Mouse (Mus musculus) adrenal gland, adult 18-20 months (tissue): ENCODE data around the gene Tmem138. TPM values are rescaled to one million over a fixed set of nuclear protein-coding genes. Genes with fewer than 3 reads are reported as not detected.
A peak's percentile ranks its signal among the peaks of the same experiment; 100 is the strongest.

ENCODE experiments used
- DNase-seq, 2 experiments: peaks; one replicate each; pipeline ENCODE4 v3.0.0; 2021 to 2022; ENCODE audit warnings: low spot score in 2 of 2
- long read RNA-seq, 2 experiments: library from polyadenylated mRNA; stranded (forward); transcript quantifications; one replicate each; pipeline ENCODE4 v2.0.0; 2021
- total RNA-seq, 2 experiments: library from RNA; stranded (reverse); gene quantifications; 1 replicate in 1 of 2; 2 replicates in 1 of 2; pipeline ENCODE4 v1.2.3; 2021

Tmem138 gene
- total RNA-seq, result 1 to 10 TPM; 7.2 TPM
- long read RNA-seq, experiment 1, partial matches to known transcripts, result 1 of 6 reads
- long read RNA-seq, experiment 1, other reads (novel, unspliced or antisense), result 1 of 6 reads
- long read RNA-seq, experiment 2, transcript Tmem138-201 (5 exons, 1,590 nt), result major isoform, 5 of 13 reads
- long read RNA-seq, experiment 2, transcript Tmem138-202 (5 exons, 1,260 nt), result major isoform, 5 of 13 reads
- long read RNA-seq, experiment 2, partial matches to known transcripts, result 1 of 13 reads
- long read RNA-seq, experiment 2, other reads (novel, unspliced or antisense), result 2 of 13 reads

DNA sequence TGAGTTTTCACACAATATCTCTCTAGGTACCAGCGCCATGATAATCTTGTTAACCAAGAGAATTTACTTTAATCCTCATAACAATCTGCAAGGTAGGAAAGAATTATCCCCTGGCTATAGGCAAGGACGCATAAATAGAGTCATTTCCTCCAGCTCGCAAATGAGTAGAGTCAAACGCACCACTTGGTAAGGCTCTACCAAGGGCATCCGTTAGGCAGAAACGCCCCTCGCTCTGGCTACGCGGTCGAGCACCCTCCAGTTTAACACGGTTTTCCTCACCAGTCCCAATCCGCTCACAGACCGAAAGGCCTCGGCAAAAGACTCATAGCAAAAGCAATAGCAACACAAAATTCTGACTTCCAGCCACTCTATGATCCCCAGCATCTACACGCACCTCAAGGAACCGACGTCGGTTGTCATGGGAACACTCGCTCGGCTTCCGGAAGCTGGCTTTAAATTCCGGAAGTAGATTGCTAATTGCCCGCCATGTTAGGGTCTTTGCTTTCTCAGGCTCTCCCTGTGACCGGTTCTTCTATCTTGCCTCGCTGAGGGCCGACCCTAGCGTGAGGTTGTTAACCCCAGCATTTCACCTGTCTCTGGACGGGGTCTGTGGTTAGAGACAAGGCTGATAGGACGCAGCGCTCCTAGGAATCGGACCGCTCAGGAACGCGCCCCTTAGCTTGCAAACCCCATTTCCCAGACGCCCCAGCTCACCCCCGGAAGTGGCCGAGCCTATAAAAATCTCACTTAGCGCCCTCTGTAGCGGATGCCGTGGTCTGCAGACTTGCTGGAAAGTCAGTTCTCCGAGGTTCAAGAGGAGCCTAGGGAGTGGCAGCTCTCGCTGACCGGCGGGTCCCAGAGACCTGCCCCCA, at the start of gene Tmem138, which contains the start of gene Cyb561a3:
Tmem138 (minus strand) TSS at position 673 of the 872 bp plus-strand sequence.
Cyb561a3 (plus strand) TSS at position 483 of the 872 bp plus-strand sequence.
- peak; percentile 85 to 90 for DNase-seq

DNA sequence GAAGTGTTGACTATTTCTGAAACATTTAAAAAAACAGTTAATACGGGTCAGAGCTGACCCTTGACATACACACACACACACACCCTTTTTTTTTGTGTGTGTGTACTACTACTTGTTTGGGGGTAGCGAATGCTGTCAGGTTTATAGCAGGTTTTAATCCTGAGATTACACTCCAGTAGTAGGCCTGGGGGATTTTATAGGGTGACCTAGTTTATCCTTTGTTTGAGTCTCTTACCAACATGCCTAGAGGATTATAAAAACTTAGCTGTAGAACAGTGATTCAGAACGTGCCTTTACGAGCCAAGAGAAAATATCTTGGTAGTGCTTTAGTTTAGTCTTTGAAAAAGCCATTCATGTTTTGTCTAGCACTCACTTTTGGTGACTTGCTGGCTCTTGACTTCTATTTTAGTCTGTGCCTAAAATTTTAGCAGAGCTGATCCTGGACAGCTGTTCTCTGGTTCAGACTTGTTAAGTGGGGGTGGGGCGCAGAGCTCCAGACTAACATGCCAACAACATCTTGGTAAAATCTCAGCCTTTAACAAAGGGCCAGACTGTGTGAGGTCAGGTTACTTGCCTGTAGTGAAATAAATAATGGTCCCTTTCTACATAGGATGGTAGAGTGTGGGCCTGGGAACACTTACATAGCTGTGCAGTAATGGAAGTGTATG, 31.5 kb upstream of the Tmem138 start:
- DNase-seq, result no peak

DNA sequence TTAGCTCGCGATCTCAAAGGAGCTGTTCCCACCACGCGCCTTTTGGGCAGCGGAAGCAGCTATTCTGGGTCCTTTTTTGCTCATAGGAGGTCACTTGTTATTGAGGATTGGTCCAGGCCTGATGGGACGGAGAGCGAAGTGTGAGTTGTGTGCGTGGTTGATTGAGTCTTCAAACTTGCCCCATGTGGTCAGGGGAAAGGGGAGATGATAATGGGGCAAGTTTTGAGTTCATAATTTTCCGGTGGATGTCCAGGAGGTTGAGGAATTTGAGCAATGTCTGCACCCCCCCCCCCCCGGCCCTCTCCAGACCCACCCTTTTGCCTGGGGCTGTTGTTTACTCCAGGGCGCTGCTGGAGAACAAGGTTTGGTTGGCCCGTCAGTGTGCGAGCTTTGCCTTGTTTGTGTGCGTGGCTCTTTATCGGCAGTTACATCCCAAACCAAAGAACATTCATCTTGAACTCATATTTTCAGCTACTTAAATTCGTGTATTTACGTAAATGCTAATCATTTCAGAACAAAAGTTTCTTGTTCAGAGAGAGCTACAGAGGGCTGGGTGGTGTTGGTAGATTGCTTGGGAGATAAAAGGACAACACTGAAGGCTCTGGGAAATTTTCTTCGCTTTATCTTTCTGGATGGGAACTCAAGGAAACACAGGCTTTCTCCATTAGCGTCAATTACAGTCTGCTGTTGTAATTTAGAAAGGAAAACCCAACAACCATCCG, 28.9 kb upstream of the Tmem138 start:
- DNase-seq, result no peak

DNA sequence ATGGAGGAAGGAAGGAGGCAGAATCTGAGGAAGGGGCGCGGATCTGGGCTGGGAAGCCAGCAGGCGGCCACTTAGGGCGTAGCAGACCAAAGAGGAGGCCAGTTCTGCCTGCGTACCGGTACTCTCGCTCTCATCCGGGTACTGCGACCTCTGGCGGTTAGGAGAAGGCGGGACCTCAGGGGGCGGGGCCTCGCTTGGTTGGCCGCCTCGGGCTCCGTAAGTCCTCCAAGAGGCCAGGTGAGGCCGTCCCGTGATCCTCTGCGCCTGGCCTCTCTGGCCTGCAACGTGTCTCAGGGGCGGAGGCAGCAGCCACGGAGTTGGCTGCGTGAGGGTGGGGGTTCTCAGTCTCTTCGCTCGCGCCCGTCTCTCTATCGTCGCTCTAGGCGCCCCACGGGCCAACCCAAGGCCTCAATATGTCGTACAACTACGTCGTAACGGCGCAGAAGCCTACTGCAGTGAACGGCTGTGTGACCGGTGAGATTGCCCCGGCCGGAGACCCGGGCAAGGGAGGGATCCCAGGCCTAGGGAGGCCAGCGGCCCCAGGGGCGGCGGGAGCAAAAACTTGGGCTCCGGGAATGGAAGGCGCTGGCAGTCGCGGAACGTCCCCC, 28.2 kb upstream of the Tmem138 start, which contains the start of the genes Ddb1 and Tkfc:
Ddb1 (plus strand) TSS at position 35 of the 608 bp plus-strand sequence.
Tkfc (minus strand) TSS at position 362 of the 608 bp plus-strand sequence.
- DNase-seq, result peak; percentile 96 to 99

DNA sequence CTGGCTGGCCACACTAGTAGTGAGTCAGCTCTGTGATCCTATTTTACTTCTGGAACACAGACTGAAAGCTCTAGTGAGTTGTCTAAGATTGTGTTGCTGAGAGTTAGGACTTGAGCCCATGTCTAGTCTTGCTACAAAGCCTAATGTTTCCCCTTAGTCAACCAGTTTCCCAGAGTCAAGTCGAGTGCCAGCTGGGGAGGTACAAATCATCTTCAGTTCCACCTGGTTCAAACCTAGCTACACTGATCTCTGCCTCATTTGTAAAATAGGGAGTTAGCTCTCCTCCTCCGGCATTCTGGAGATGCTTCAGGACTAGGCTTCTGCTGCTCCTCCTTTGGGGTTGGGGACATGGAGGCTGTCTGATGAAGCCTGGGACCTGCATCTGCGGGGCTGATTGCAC, 27.4 kb upstream of the Tmem138 start:
- DNase-seq, result no peak

DNA sequence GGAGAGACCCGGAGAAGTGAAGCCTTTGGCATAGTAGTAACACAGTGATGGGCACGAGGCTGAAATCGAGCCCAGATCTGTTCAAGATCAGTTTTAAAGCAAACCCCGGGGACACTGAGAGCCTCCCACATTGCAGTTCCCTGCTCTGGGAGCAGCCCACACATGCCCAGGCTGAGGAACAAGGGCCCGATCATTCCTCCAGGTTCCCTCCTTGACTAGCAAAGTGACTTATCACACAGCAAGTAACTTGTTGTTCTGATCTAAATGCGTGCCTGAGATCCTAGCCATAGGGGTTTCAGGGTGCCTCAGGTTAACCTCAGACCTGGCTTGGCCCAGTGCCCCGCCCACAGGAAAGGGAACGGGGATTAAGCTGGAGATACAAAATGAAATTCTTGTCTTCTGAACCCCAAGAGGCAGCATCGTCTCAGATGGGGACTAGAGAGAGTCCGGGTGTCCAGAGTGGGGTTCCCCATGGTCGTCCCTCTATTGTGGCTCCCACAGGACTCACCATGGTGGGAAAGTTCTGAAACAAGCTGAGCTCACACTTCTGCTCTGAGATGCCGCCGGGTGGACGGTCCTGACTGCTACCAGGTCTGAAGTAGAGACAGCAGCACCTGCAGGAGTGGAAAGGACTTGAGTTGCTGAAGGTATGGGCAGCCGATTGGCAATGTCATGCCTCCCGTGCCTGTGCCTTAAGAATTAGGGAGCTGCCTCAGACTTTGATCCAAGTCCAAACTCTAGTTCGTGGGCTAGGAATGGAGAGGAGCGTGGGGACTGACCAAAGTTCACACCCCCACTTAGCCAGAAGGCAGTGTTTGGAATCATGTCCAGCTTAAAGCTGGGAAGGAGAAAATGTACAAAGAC, 26.7 kb upstream of the Tmem138 start:
- no peak for DNase-seq

DNA sequence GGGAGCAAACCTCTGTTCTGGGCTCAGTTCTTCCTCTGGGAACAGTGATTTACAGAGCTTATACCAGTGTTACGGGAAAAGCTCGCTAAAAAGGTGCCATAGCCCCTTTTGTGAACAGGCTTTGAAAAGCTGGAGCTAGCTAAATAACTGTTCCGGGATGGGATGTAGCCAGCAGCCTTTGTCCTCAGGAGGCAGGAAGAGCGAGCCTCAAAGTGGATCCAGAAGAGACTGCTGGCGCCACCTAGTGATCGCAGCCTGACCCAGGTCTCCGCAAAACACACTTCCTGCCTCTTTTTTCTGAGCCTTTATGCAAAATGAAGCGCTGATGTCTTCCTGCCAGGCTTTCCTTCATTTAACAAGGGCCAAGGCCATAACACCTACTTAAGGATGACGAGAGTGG, 25.6 kb upstream of the Tmem138 start:
- DNase-seq, result peak; percentile 81 to 89

DNA sequence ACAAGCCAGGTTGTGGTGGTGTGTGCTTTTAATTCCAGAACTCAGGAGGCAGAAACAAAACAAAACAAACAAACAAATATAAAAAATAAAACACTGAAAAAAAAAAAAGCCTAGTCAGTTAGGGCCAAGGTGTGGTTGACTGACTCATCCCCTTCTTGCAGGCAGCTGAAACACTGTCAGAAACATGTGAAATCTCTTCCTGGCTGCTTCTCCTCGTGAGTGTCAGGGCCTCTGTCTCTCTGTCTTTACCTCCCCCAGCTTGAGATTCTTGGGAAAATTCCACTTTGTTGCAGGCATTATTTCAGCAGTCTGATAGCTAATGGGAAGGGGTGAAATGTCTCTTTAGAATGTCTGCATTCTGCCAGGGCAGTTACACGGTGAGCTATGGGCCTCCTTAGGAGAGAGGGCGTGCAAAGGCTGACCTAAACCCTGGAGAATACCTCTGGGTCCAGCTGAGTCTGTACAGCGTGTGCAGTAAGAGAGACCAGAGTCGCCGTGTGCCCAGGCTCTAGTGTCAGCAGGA, 25.1 kb upstream of the Tmem138 start:
- no peak for DNase-seq

DNA sequence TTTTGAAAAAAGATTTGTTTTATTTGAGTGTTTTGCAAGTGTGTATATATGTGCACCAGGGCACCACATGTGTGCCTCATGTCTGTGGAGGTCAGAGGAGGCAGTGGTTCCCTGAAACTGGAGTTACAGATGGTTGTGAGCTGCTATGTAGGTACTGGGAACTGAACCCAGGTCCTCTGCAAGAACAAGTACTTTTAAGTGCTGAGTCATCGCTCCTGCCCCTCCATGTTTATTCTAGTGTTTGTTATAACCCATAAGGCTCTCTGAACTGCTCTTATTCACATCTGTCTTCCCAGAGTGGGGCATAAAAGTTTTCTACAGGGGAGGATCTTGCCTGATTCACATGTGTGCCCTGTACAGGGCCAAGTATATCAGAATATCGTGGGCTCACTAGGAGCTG, 22.5 kb upstream of the Tmem138 start:
- DNase-seq, result no peak

DNA sequence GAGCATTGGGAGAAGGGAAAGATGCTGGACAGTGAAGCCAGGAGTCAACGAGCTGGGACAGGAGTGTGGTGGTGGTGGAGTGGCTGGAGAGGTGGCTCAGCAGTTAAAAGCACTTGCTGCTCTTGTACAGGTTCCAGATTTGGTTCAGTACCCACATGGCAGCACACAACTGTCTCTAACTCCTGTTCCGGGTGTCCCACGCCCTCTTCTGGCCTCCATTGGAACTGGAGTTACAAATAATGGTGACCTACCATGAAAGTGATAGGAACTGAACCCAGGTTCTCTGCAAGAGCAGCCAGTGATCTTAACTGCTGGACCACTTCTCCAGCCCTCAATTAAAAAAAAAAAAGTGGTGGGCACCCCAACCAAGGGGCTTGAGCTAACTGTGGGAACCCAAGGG, 21.0 kb upstream of the Tmem138 start:
- no peak for DNase-seq

DNA sequence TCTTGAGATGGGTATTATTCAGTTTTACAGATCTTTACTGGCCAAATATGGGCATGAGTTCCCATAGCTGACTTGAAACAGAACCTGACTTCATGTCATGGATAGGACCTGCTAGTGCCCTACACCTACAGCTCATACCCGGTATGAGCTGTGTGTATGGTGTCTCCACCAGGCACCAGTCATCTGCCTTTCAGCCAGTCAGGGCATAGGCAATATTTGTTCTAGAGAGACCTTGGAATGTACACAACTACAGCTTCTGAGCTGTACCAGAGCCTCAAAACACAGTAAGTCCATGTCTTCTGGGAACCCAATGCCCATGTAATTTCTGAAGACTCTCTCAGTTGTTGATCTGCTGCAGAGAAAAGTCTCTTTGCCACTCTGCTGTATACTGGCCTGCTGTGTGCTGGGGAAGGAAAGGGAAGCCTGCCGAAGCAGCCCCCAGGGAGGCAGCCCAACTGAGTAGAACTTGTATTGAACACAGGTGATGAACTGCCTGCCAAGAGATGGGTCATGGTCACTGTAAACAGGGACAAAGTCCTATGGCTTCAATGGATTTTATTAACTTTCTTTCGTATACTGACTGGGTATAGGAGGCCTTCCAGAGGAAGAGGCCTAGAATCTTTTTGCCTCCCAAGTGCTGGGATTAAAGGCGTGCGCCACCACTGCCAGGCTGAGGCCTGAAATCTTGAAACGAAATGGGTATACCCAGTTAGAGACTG, 14.7 kb upstream of the Tmem138 start:
- DNase-seq, result no peak

DNA sequence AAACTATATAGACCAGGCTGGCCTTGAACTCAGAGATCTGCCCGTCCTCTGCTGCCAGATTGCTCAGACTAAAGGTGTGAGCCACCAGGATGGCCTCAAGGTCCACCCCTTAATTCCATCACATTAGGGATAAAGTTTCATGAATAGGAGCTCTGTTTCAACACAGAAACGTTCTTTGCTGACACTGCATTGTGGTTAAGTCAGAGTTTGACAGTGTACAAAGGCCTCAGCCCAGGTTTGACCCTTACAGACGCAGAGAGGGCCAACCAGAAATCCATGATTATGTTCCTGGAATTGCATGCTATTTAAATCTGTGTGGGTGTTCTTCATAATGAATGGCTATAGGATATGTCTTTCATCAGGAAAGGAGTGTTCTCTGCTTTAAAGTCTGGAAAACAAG, 13.1 kb upstream of the Tmem138 start:
- DNase-seq, result no peak

DNA sequence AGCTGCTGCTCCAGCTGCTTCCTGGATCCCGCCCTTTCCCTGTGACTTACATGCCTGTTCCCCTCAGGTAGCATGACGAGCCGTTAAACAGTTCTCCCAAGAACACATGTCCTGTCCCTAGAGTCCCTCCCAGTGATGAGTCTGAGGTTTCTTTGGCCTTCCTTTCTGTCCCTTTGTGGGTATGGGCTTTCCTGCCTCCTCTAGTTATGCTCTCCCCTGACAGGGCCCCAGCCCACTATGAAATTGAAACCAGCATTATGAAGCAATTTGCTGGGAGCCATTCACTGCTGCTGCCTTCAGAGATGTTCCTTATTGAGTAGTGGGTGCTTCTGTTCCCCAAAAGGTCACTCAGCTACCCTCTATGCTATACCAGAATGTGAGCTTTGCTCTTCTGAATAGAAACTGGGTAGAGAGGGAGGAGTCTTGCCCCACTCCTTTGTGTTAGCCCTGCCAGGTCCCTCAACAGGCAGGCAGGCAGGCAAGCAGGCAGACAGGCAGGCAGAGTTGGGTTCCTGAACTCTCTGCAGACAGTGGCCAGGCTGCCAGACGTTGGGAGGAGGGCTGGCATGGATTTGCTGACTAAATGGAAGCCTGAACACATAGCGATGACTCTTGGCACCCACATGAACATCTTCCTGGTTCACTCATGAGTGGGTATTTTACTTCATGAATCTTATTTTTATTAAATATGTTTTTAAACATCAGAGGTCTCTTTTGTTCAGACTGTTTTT, 12.1 kb upstream of the Tmem138 start:
- DNase-seq, result no peak

DNA sequence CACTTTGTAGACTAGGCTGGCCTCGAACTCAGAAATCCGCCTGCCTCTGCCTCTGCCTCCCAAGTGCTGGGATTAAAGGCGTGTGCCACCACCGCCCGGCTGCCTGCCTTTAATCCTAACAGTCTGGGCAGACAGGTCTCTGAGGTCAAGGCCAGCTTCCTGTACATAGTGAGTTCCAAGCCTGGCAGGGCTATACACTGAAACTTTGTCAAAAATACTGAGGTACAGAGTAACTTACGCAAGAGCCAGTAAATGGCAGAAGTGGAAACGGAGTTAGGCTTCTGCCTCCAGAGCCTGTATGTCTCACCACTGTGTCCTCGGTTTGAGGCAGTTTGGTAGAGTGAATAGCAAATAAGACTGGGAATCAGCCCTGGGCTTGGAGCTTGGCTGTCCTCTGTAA, 10.1 kb upstream of the Tmem138 start:
- DNase-seq, result no peak

DNA sequence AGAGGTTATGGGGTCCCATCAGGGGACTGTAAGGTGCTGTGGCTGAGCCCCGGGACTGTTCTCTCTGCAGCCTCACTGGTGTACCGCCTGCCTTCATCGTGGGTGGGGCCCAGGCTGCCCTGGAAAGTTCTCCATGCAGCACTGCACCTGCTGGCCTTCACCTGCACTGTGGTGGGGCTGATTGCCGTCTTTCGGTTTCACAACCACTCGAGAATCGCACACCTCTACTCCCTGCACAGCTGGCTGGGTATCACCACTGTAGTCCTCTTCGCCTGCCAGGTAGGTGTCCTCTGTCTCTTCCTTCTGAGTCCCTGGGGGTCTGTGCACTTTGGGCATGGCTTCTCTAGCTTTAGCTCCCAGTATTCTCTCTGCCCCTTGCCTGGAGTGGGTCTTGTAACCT, 8.0 kb upstream of the Tmem138 start:
- no peak for DNase-seq

DNA sequence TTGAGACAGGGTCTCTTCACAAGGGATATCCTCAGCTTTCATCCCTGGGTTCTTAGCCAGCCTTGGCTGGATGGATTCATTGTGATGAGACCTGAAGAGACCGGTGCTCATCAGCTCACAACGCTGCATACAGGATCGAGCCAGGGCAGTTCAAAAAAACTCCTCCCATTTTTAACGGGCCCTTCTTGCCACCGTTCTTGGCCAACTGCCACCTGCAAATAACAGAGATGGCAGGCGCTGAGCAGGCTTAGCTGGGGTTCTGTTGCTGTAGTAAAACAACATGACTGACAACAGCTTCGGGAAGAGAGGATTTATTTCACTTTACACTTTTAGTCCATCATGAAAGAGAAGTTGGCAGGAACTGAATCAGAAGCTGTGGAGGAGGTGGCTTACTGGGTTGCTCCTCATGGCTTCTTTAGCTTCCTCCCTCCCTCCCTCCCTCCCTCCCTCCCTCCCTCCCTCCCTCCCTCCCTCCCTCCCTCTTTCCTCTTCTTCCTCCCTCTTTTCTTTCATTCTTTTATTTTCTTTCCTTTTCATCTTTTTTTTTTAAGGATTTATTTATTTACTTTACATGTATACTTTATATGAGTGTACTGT, 6.5 kb upstream of the Tmem138 start:
- no peak for DNase-seq

DNA sequence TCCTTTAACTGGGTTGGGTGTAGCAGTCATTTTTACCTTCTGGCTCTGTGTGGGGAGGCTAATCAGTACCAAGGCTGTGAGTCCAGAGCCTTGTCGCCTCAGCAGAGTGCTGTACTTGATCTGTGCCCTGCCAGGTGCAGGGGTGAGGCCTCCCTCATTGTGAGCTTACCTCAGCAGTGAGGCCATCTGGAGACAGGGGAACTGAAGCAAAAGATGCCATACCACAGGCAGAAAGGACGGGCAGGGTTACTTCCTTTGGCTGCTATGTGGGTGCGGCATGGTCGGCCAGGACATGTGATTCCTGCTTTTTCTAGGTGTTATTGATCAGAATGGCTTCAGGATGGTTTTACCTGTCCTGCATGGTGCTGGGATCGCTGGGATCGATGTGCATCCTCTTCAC, 4.8 kb upstream of the Tmem138 start:
- no peak for DNase-seq

DNA sequence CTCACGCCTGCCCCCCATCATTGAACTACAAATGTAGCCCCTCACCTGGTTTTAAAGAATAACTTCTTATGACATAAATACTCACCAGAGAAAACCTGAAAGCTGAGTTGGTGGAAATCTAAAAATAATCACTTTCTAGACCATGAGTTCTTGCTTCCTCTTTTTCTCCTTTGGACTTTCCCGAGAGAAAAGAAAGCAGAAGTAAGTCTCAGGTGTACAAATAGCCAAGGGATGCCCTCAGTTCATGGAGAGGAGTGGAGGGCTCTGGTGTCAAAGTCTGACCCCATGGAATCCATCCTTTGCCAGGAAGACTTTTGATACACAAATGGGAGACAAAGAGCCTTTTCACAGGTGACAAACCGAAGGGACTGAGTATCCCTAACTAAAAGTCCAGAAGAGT, 3.6 kb upstream of the Tmem138 start:
- DNase-seq, result no peak
